Mouse (Mus musculus): ENCODE measurements around the gene Soga1. TPM values are rescaled to one million over a fixed set of nuclear protein-coding genes. Genes with fewer than 3 reads are reported as not detected.

Gene Soga1
- total RNA-seq, 2 experiments from 2014 or later: 2.8 to 4.5 TPM

DNA sequence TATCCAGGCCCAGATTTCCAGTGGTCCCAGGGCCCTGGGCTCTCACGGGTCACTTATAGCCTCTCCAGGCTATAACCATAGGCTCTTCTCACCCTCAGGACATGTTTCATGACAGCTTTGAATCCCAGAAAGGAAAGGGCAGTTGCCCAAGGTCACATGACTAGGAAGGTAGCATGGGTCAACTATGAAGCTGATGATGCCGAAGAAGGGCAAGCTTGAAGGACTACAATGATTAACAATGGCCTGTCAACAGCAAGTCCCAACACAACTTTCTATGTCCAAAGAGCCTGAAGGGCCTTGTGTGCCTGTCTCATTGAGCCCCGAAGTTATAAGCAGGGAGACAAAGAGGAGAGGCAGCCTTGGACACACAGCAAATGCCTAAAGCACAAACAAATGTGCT is 21.9 kb downstream of the Soga1 start:
- TF ChIP-seq CTCF (IDR thresholded peaks at IDR 0.05): no peak
- Histone ChIP-seq H3K27ac (0 out of 2 replicates have a peak overlapping the region, but pooled peaks have one; percentile 16), H3K4me3 (no peak overlapping the region)
- DNase-seq: no peak
- intact Hi-C loops (cut with DNase I): no loop called here

DNA sequence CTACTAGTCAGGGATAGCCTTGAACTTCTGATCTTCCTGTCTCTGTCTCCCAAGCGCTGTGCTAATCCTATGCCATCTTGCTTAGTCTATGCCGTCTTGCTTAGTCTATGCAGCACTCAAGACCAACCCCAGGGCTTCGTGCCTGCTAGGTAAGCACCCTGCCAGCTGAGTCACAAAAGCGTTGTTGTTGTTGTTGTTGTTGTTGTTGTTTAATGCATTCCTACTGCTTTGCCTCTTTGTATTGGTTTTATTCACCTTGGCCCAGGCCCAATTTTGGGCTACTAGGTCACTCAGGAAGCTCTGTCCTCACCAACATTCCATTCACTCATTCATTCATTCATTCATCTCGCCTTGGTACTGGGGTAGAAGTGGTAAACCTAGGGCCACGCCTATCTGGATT is 23.3 kb downstream of the Soga1 start:
- peak overlapping the region; percentile 73; the same call in 1 of the 2 replicates for H3K27ac ChIP-seq
- no peak for TF ChIP-seq CTCF (IDR thresholded peaks at IDR 0.05)
- intact Hi-C loops (cut with DNase I): no loop called here

DNA sequence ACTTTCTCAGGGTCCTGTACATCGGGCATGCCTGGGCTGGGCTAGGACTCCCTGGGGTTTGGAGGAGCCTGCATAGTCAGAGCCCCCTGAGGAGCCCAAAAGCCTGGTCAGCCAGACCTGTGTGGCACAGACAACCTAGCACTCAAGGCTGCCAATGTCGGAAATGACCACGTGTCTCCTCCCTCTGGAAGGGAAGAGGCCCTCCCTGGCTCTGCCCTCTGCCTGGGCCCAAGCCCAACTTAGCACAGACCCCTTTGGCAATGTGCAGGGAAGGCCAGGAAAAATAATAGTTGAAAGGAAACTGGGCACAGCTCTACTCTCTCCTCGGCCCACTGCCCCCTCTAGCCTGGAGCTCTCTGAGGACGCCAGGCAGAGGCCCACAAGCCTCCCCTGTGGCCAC is 24.2 kb downstream of the Soga1 start:
- DNase-seq: peak; percentile 41
- Histone ChIP-seq H3K4me3 (no peak overlapping the region), H3K27ac (peak overlapping the region; percentile 73)
- TF ChIP-seq CTCF (IDR thresholded peaks at IDR 0.05): no peak
- intact Hi-C loops (cut with DNase I): no loop called here

More for the DNA sequence above, 23.3 kb downstream of the Soga1 start:
- no peak overlapping the region for H3K4me3 ChIP-seq
- no peak for DNase-seq

GRCm38 (mm10) chr2:157054297-157054696 is 24.8 kb downstream of the Soga1 start:
- intact Hi-C loops (cut with DNase I): no loop called here
- peak overlapping the region; percentile 73 for H3K27ac ChIP-seq
- TF ChIP-seq CTCF (IDR thresholded peaks at IDR 0.05): no peak
- peak; percentile 22 for DNase-seq
- H3K4me3 ChIP-seq: no peak overlapping the region

DNA sequence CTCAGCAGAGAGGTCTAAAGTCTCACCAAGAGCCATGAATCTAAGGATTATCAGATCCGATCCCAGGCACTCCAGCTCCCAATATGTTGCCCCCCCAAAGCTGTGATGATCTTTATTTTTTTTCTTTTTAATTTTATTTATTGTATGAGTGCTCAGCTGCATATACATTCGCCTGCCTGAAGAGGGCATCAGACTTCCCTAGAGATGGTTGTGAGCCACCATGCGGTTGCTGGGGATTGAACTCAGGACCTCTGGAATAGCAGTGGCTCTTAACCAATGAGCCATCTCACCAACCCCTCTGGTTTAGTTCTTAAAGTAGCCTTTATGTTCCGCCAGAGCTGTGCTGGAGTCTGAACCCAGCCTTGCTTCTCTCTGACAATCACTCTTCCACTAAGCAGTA is 25.3 kb downstream of the Soga1 start:
- peak; percentile 11 for DNase-seq
- peak; percentile 48 for TF ChIP-seq CTCF (IDR thresholded peaks at IDR 0.05)
- H3K4me3 ChIP-seq: no peak overlapping the region
- peak overlapping the region; percentile 73; the same call in 1 of the 2 replicates for H3K27ac ChIP-seq
- intact Hi-C loops (cut with DNase I): no loop called here

GRCm38 (mm10) chr2:157053124-157053523 is 25.9 kb downstream of the Soga1 start:
- peak; percentile 13 for DNase-seq
- no peak overlapping the region for H3K27ac ChIP-seq
- no peak for TF ChIP-seq CTCF (IDR thresholded peaks at IDR 0.05)
- H3K4me3 ChIP-seq: no peak overlapping the region
- intact Hi-C loops (cut with DNase I): no loop called here

- no peak overlapping the region; the same call in 1 of the 2 replicates for H3K27ac ChIP-seq
- intact Hi-C loops (cut with DNase I): no loop called here
- no peak overlapping the region for H3K4me3 ChIP-seq
- peak; percentile 14 for DNase-seq
- TF ChIP-seq CTCF (IDR thresholded peaks at IDR 0.05): no peak
Measured at GRCm38 (mm10) chr2:157052448-157052847, 26.6 kb downstream of the Soga1 start.

- intact Hi-C loops (cut with DNase I): no loop called here
- TF ChIP-seq CTCF (IDR thresholded peaks at IDR 0.05): no peak
- H3K27ac ChIP-seq: no peak overlapping the region
- no peak for DNase-seq
- no peak overlapping the region for H3K4me3 ChIP-seq
Measured at GRCm38 (mm10) chr2:157049831-157050243, 29.2 kb downstream of the Soga1 start.

GRCm38 (mm10) chr2:157048395-157049181 is 30.5 kb downstream of the Soga1 start:
- Histone ChIP-seq H3K27ac (peak overlapping the region; percentile 41), H3K4me3 (no peak overlapping the region)
- TF ChIP-seq CTCF (IDR thresholded peaks at IDR 0.05): no peak
- DNase-seq: no peak
- intact Hi-C loops (cut with DNase I): no loop called here

DNA sequence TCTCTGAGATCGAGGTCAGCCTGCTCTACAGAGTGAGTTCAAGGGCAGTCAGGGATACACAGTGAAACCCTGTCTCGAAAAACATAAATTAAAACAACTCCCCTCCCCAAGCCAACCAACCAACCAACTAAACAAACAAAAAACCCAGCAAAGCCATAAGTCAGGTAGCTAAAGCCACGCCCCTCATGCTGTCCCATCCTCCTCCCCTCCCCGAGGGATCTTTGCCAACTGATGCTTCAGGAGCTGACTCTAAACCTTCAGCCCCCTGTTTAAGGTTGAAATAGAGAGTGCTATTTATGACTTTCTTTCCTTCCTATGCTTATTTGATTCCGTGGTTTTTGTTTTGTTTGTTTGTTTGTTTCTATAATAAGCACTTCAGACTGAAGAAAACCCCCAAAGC is 32.1 kb downstream of the Soga1 start:
- H3K4me3 ChIP-seq: no peak overlapping the region
- intact Hi-C loops (cut with DNase I): no loop called here
- no peak for TF ChIP-seq CTCF (IDR thresholded peaks at IDR 0.05)

GRCm38 (mm10) chr2:157045932-157046331 is 33.1 kb downstream of the Soga1 start:
- H3K27ac ChIP-seq: no peak overlapping the region
- no peak for DNase-seq
- intact Hi-C loops (cut with DNase I): no loop called here
- no peak overlapping the region for H3K4me3 ChIP-seq
- no peak for TF ChIP-seq CTCF (IDR thresholded peaks at IDR 0.05)

More for the DNA sequence above, 32.1 kb downstream of the Soga1 start:
- no peak overlapping the region for H3K27ac ChIP-seq
- DNase-seq: no peak

GRCm38 (mm10) chr2:157043987-157044386 is 35.1 kb downstream of the Soga1 start:
- intact Hi-C loops (cut with DNase I): no loop called here
- TF ChIP-seq CTCF (IDR thresholded peaks at IDR 0.05): peak; percentile 50
- H3K4me3 ChIP-seq: no peak overlapping the region
- no peak for DNase-seq
- H3K27ac ChIP-seq: no peak overlapping the region

DNA sequence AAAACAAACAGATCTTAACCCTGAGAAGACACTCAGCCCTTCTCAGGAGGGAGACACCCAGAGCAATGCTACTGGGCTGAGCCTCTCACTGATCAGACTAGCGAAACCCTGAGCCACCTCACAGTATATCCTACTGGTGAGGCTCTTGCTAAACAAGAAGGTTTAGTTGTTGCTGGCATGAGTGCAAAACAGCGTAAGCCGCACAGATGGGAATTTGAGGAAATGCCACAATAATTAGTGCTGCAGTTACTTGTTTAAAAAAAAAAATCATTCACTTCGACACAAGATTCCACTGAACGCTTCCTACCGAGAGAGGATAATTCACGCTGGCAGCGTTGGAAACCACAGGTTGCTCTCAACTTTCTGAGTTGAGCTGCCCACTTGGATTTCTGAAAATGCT is 35.5 kb downstream of the Soga1 start:
- DNase-seq: no peak
- Histone ChIP-seq H3K4me3 (no peak overlapping the region), H3K27ac (no peak overlapping the region)
- TF ChIP-seq CTCF (IDR thresholded peaks at IDR 0.05): no peak
- intact Hi-C loops (cut with DNase I): no loop called here

GRCm38 (mm10) chr2:157041421-157041820 is 37.6 kb downstream of the Soga1 start:
- DNase-seq: no peak
- no peak for TF ChIP-seq CTCF (IDR thresholded peaks at IDR 0.05)
- Histone ChIP-seq H3K27ac (no peak overlapping the region), H3K4me3 (no peak overlapping the region)
- intact Hi-C loops (cut with DNase I): loop anchor here (2.0 kb wide), 1 partner anchor 41 kb away; no protein-coding TSS in a partner anchor
